Comparison of ENCODE assay signal across 22 mouse cellular contexts in genomic region chr12:46634771-46635124, GRCm38 (mm10).
A peak's percentile ranks its signal among the peaks of the same experiment; 100 is the strongest.
DNase-seq lines count a peak whose midpoint lies in the region; ATAC-seq and TF ChIP-seq lines count a peak whose summit lies in the region.
"Had no signal": no experiment of that assay in that cellular context is flagged by ENCODE, and none has a peak within 500 bp of the region (broad histone marks: within the 10 kb centered on the region; RNA-seq: fewer than 3 reads in every experiment).

No protein-coding gene starts in this region.

- no peak for TF ChIP-seq CTCF in kidney, postnatal 0 days (IDR thresholded peaks at IDR 0.05; ENCODE audit: low read depth)
- TF ChIP-seq CTCF in Patski (IDR thresholded peaks at IDR 0.05), result no peak

- no peaks in the 10 kb centered on the region for H3K9me3 ChIP-seq in kidney, postnatal 0 days (replicated peaks; ENCODE audit: low read length)
- no peaks in the 10 kb centered on the region for H3K9me3 ChIP-seq in kidney, embryonic 14.5 days (ENCODE audit: control insufficient read depth, low read length)
- no peaks in the 10 kb centered on the region for H3K9me3 ChIP-seq in ES-E14 (ENCODE audit: control insufficient read depth, insufficient read depth, low read depth, low read length)
- no peaks in the 10 kb centered on the region for H3K9me3 ChIP-seq in midbrain, embryonic 15.5 days
- H3K9me3 ChIP-seq: embryonic facial prominence, embryonic 13.5 days; forebrain, embryonic 10.5 days; forebrain, embryonic 15.5 days; G1E; heart, embryonic 10.5 days; hindbrain, embryonic 12.5 days; stomach, embryonic 15.5 days had no signal

- H3K9ac ChIP-seq in kidney, postnatal 0 days (ENCODE audit: low read depth, low read length), result no peak overlapping the region
- H3K9ac ChIP-seq in kidney, embryonic 14.5 days (ENCODE audit: low read depth, low read length), result no peak overlapping the region
- H3K9ac ChIP-seq in ES-E14 (ENCODE audit: insufficient read depth, low read depth, low read length, poor library complexity, severe bottlenecking), result no peak overlapping the region
- H3K9ac ChIP-seq in midbrain, embryonic 15.5 days, result no peak overlapping the region
- H3K9ac ChIP-seq: embryonic facial prominence, embryonic 13.5 days; forebrain, embryonic 15.5 days; hindbrain, embryonic 12.5 days; liver, embryonic 14.5 days; stomach, embryonic 15.5 days had no signal

- H3K36me3 ChIP-seq in kidney, postnatal 0 days (ENCODE audit: insufficient read depth, low read length), result no peaks in the 10 kb centered on the region
- no peaks in the 10 kb centered on the region for H3K36me3 ChIP-seq in kidney, embryonic 14.5 days (ENCODE audit: control insufficient read depth, insufficient read depth, low read length)
- H3K36me3 ChIP-seq in ES-E14 (ENCODE audit: control insufficient read depth, insufficient read depth, low read length, poor library complexity, severe bottlenecking), result no peaks in the 10 kb centered on the region
- no peaks in the 10 kb centered on the region for H3K36me3 ChIP-seq in midbrain, embryonic 15.5 days (replicated peaks)
- H3K36me3 ChIP-seq: embryonic facial prominence, embryonic 13.5 days; forebrain, embryonic 10.5 days; forebrain, embryonic 15.5 days; G1E; heart, embryonic 10.5 days; hindbrain, embryonic 12.5 days; stomach, embryonic 15.5 days had no signal

- H3K4me3 ChIP-seq in kidney, postnatal 0 days (replicated peaks; ENCODE audit: low read depth, low read length), result no peak overlapping the region
- H3K4me3 ChIP-seq in kidney, embryonic 14.5 days (ENCODE audit: low read length), result no peak overlapping the region
- H3K4me3 ChIP-seq in ES-E14 (ENCODE audit: insufficient read depth in 1 of 2, low read depth in 1 of 2, low read length in 2 of 2, poor library complexity in 1 of 2, severe bottlenecking in 1 of 2), result no peak overlapping the region
- no peak overlapping the region for H3K4me3 ChIP-seq in midbrain, embryonic 15.5 days
- H3K4me3 ChIP-seq: embryonic facial prominence, embryonic 13.5 days; forebrain, embryonic 10.5 days; forebrain, embryonic 15.5 days; heart, embryonic 10.5 days; hindbrain, embryonic 12.5 days; stomach, embryonic 15.5 days had no signal

- H3K4me1 ChIP-seq in kidney, postnatal 0 days (replicated peaks; ENCODE audit: insufficient read depth, low read length), result no peaks in the 10 kb centered on the region
- no peaks in the 10 kb centered on the region for H3K4me1 ChIP-seq in kidney, embryonic 14.5 days (ENCODE audit: control insufficient read depth, insufficient read depth, low read length)
- no peaks in the 10 kb centered on the region; a peak in 1 of 4 replicates for H3K4me1 ChIP-seq in ES-E14 (ENCODE audit: control insufficient read depth in 2 of 2, insufficient read depth in 2 of 2, low read length in 2 of 2, poor library complexity in 1 of 2)
- H3K4me1 ChIP-seq in midbrain, embryonic 15.5 days, result peaks cover 18% of the 10 kb centered on the region
- H3K4me1 ChIP-seq: stomach, embryonic 15.5 days had no signal

- in situ Hi-C loops in ES-E14 (cut with MboI; ENCODE audit: low sequenced_read_pairs in 2 of 2, unreplicated experiment in 2 of 2) (no loop called here), Patski (cut with MboI; ENCODE audit: low pct_unique_long_range_greater_than_20kb) (no loop called here)

- CTCF ChIA-PET in Patski (lab: Charles Lee), result no interaction called here

- 0 out of 2 replicates have a peak, but pooled peaks have one; percentile 29 for ATAC-seq in kidney, postnatal 0 days (replicated peaks; ENCODE audit: low FRiP score, low read depth)
- no peak for ATAC-seq in kidney, embryonic 14.5 days (ENCODE audit: low FRiP score, low TSS enrichment)
- peak; percentile 26 for ATAC-seq in Patski
- no peak for ATAC-seq in midbrain, embryonic 15.5 days (replicated peaks)

- no peaks in the 10 kb centered on the region for H3K27me3 ChIP-seq in kidney, postnatal 0 days (ENCODE audit: insufficient read depth, low read length)
- no peaks in the 10 kb centered on the region for H3K27me3 ChIP-seq in kidney, embryonic 14.5 days (ENCODE audit: control insufficient read depth, insufficient read depth, low read length)
- no peaks in the 10 kb centered on the region for H3K27me3 ChIP-seq in Patski
- H3K27me3 ChIP-seq in midbrain, embryonic 15.5 days (replicated peaks), result no peaks in the 10 kb centered on the region
- H3K27me3 ChIP-seq: CH12.LX; embryonic facial prominence, embryonic 13.5 days; hindbrain, embryonic 12.5 days; stomach, embryonic 15.5 days had no signal

- WGBS in kidney, postnatal 0 days, result 6% methylated on average over 1 of the region's 1 CpGs
- WGBS in kidney, embryonic 14.5 days, result 22% methylated on average over 1 of the region's 1 CpGs
- 23% methylated on average over 1 of the region's 1 CpGs for WGBS in midbrain, embryonic 15.5 days

- DNase-seq in kidney, postnatal 0 days (ENCODE audit: low spot score), result no peak
- DNase-seq in ES-E14 (ENCODE audit: low read depth, low spot score) (peak; percentile 7), Patski (ENCODE audit: low read depth, low spot score) (no peak)
- no peak for DNase-seq in gastrocnemius, adult 8-10 months (ENCODE audit: low spot score in 2 of 2)
- DNase-seq: B cell, adult 2 months; gastrocnemius, postnatal 14 days; heart, postnatal 36 days; liver; lung, adult 2 months; lung, postnatal 10 days; right cerebral cortex, postnatal 25 days had no signal

- no peak overlapping the region for H3K27ac ChIP-seq in kidney, postnatal 0 days
- no peak overlapping the region for H3K27ac ChIP-seq in kidney, embryonic 14.5 days (ENCODE audit: low read depth, low read length)
- no peak overlapping the region for H3K27ac ChIP-seq in ES-E14 (ENCODE audit: insufficient read depth, low read depth, low read length, poor library complexity, severe bottlenecking)
- peak overlapping the region; percentile 59 for H3K27ac ChIP-seq in midbrain, embryonic 15.5 days
- H3K27ac ChIP-seq: embryonic facial prominence, embryonic 13.5 days; forebrain, embryonic 10.5 days; forebrain, embryonic 15.5 days; heart, embryonic 10.5 days; hindbrain, embryonic 12.5 days; liver, embryonic 14.5 days; stomach, embryonic 15.5 days had no signal

- no peak overlapping the region for H3K4me2 ChIP-seq in kidney, postnatal 0 days (ENCODE audit: low read length)
- no peak overlapping the region for H3K4me2 ChIP-seq in kidney, embryonic 14.5 days (replicated peaks; ENCODE audit: low read depth, low read length)
- no peak overlapping the region for H3K4me2 ChIP-seq in midbrain, embryonic 15.5 days
- H3K4me2 ChIP-seq: embryonic facial prominence, embryonic 13.5 days; forebrain, embryonic 15.5 days; hindbrain, embryonic 12.5 days; stomach, embryonic 15.5 days had no signal

- POLR2A ChIA-PET in Patski (lab: Charles Lee), result interaction anchor here (0.7 kb wide), 1 partner anchor 847 kb away, joined by 4 read pairs; no protein-coding TSS in a partner anchor

TF ChIP-seq in ES-E14, 5 proteins besides CTCF, POLR2A, EP300 and RAD21:
- no peak for TF ChIP-seq ZNF384 (IDR thresholded peaks at IDR 0.05; ENCODE audit: low read depth, low read length)
- TF ChIP-seq MAFK (IDR thresholded peaks at IDR 0.05; ENCODE audit: insufficient read depth, low read depth, low read length), result no peak
- no peak for TF ChIP-seq ZC3H11A (IDR thresholded peaks at IDR 0.05; ENCODE audit: borderline replicate concordance, low read depth, low read length)
- TF ChIP-seq HCFC1 (IDR thresholded peaks at IDR 0.05; ENCODE audit: borderline replicate concordance, insufficient read depth, low read length), result no peak
- TF ChIP-seq CHD2 (IDR thresholded peaks at IDR 0.05; ENCODE audit: low read depth, low read length), result no peak

Comparison
In these comparisons a context has a peak if more than half of its experiments do, and no peak if none do; other contexts are left out.
1. ATAC-seq: peak in kidney, postnatal 0 days (single experiment) and Patski (single experiment); none in kidney, embryonic 14.5 days (single experiment) and midbrain, embryonic 15.5 days (single experiment).